Mouse (Mus musculus): Measurements from ENCODE around the gene Tulp2.
A peak's percentile ranks its signal among the peaks of the same experiment; 100 is the strongest.

Gene Tulp2

DNA sequence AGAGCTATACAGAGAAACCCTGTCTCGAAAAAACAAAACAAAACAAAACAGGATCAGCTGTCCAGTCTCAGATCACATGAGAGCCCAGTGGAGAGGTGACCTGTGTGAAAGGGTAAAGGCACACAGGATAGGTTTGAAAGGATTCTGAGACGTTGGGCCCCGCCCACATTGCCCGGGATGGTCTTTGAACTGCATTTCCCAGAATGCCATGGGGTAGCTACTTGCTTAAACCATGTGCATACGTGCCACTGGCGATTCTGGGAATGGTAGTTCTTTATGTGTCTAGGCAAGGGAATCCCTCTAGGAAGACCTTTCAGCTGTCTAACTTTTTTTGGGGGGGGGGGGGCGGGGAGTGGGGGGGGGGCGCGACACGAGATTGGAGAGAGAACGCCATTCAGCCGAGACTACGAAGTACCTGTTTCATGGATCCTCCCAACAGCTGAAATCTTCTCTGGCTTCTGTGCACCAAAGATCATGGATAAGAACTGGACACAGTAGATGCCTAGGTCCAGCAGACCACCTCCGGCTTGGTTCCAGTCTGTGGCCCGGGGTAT, at the start of gene Tulp2:
TSS of gene Tulp2 (plus strand) at position 504 of the 554 bp plus-strand sequence.
- DNase-seq (ENCODE audit: low spot score in 2 of 2): peak; percentile 40 to 57

GRCm38 (mm10) chr7:45433835-45434202, 47.9 kb upstream of the Tulp2 start:
- no peak for DNase-seq (ENCODE audit: low spot score in 2 of 2)

DNA sequence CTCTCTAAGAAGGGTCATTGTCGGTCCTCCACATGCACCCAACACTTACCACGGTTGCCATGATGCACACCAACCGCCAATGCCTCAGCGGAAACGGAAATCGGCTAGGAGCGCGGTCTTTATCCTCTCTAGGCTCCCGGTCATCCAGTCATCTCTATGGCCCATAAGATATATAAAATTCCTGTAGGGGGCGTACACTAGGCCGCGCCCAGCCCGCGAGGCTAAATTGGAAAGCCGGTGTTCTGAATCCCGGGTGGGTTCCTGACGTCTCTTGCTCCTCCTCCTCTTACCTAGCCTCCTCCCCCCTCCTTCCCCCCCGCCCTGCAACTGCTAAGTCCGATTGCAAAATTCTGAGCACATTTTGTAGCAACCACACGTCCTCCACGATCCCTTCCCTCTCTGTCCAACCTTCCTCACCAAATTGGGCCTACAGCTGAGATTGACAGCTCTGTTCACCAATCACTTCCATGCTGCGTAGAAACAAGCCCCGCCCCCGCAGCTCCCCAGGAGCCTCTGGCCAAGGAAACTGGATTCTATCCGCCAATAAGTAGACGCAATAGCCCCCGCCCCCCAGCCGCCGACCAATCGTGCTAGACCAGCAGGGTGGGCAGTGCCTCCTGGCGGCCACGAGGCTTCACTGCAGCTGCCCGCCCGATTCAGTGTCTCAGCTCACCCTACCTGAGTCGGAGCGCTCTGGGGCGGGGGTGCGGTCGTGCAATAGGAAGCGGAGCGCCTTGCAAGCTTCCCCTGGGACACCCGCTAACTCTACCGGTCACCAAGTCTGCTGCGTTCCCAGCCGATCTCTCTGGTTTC, 47.3 kb upstream of the Tulp2 start, which contains the start of gene Gys1:
TSS of gene Gys1 (plus strand) at position 642 of the 813 bp plus-strand sequence.
- DNase-seq (ENCODE audit: low spot score in 2 of 2): peak; percentile 100

- DNase-seq (ENCODE audit: low spot score in 2 of 2): no peak
Observed at GRCm38 (mm10) chr7:45435038-45435437, 46.6 kb upstream of the Tulp2 start.

DNA sequence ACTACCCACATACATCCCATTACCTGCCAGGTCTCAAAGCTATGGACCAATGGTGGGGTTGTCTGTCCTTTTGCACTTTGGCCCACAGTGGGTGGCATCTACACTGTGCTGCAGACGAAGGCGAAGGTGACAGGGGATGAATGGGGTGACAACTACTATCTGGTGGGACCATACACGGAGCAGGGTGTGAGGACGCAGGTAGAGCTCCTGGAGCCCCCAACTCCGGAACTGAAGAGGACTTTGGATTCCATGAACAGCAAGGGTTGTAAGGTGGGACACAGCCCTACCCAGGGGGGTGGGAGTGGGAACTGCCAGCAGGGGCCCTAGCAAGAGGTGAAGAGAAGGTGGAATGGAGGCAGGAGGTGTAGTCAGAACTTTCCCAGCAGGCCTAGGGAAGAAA, 45.2 kb upstream of the Tulp2 start:
- DNase-seq (ENCODE audit: low spot score in 2 of 2): no peak

GRCm38 (mm10) chr7:45437046-45437445, 44.6 kb upstream of the Tulp2 start:
- DNase-seq (ENCODE audit: low spot score in 2 of 2): no peak

- no peak for DNase-seq (ENCODE audit: low spot score in 2 of 2)
Observed at GRCm38 (mm10) chr7:45437521-45438276, 44.0 kb upstream of the Tulp2 start, which contains the start of gene Ruvbl2. Ruvbl2 (minus strand) TSS chr7:45438096.

DNA sequence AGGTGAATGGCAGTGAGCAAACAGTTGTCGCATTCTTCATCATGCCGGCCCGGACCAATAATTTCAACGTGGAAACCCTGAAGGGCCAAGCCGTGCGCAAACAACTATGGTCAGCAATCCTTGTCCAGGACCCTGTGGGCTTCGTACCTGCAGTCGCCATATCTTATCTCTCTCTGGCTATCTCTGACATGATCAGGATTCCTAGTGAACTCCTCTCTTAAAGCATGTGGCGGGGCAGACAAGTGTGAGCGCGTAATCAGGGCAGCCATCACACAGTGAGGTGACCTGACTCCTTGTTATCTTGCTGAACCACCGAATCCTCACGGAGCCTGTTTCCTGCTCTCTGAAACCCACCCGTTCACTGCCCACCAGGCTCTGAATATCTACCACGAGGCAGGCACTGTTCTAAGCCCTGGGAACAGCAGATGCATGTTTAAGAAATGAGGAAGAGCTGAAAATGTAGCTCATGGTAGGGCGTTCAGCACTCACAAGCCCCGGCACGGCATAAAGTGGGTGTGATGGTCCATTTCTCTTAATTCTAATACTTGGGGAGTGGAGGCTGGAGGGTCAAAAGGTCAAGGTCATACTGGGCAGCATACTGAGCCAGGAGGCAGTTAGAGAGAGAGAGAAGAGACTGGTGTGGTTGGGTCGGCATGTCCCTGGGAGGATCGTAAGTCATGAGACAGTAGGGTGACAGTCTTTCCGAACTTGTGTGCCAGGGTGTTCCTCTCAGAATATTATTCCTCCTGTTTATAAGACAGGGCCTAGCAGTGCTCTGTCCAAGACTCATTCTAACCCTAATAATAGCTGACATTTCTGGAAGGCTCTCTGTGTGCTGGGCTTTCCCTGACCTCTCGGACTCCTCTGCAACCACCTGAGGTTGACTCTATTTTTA, 37.9 kb upstream of the Tulp2 start:
- DNase-seq (ENCODE audit: low spot score in 2 of 2): no peak

DNA sequence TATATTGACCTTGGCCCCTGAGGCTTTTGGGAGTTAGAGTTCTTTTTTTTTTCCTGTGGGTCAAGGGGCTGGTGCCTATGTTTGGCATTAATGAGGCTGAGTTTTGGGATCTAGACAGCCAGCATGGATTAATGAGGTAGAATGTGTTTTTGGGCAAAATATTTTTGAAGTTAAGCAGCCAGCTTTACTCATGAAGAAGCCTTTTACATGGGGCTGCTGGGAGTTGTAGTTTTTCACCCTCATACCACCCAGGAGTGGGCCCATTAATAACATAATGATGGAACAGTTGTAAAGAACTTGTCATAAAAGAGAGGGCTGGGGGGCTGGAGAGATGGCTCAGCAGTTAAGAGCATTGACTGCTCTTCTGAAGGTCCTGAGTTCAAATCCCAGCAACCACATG, 35.1 kb upstream of the Tulp2 start:
- no peak for DNase-seq (ENCODE audit: low spot score in 2 of 2)

DNA sequence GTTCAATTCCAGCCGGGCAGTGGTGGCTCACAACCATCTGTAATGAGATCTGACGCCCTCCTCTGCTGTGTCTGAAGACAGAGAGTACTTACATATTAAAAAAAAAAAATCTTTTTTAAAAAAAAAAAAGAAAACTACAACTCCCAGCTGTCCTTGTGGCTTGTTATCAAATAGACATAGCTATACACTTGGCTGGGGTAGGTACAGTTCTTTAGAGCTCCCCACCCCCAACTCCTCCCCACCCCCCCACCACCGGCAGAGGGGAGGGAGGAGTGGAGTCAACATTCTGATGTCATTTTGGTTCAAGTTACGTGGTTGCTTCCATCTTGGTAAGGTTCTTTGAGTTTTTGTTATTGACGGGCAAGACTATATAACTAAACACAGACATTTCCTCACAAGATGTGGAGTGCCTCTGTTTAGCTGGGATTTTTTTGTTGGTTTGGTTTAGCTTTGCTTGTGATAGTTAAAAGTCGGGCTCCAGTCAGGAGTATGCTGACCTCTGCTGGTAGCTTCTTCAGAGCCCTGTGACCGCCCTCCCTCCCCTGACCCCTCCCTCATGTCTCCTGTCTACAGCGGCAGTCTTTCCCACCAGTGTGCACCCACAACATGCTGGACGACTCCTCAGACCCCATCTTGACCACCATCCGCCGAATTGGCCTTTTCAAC, 34.2 kb upstream of the Tulp2 start:
- DNase-seq (ENCODE audit: low spot score in 2 of 2): no peak

GRCm38 (mm10) chr7:45449974-45450373, 31.7 kb upstream of the Tulp2 start:
- no peak for DNase-seq (ENCODE audit: low spot score in 2 of 2)

- peak in 1 of 2 experiments; percentile 77 for DNase-seq (ENCODE audit: low spot score in 2 of 2)
Observed at GRCm38 (mm10) chr7:45451344-45451982, 30.2 kb upstream of the Tulp2 start.

- no peak for DNase-seq (ENCODE audit: low spot score in 2 of 2)
Observed at GRCm38 (mm10) chr7:45454971-45455370, 26.7 kb upstream of the Tulp2 start.

DNA sequence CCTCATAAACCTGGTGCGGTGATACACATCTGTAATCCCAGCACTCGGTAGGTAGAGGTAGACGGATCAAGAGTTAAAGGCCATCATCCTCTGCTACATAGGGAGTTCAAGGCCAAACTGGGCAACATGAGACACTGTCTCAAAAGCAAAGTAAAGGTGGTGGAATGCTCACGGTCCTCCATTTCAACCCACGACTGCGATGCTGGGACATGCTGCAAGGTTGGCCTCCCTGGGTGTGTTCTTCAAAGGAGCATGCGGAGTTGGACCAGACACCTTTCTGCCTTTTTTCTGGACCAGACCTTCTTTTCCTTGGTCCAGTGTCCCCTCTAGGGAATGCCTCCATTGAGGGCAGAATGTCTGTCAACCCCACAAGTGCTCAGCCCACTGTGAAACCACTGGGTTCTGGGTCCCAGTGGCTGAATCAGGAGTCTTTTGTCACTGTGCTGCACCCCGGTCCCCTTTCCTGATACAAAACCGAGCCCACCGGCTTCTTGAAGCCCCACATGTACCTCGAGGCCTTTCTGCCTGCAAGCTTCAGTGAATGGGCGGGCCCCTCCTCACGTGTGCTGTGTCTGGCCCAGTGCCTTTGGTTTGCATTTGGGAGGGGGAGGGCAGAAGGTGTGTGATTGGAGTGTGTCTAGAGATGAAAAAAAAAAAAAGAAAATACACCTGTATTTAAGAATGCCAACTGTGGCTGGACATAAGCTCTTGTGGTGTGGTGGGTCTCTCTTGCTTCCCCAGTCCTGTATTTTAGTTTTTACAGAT, 25.6 kb upstream of the Tulp2 start:
- DNase-seq (ENCODE audit: low spot score in 2 of 2): no peak

DNA sequence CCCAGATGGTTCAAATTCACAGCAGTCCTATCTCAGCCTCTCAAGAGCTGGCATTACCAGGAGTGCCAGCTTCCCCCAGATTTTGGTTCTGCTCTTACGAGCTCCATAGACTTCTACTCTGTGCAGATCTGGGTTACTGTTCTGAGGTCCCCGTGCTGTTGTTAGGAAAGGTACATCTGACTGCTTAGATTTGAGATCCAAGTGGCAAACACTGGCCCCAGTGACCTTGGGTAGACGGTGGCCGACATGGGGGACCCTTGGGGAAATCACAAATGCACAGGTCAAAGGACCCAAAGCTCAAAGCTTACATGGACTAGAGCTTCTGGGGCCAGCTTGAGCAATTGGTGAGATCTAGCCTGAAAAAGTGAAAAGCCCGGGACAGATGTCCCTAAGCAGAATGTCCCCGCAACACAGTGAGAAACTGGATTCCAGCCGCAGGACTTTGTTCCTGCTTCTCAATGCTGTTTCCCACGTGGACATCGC, 24.9 kb upstream of the Tulp2 start:
- DNase-seq (ENCODE audit: low spot score in 2 of 2): no peak

GRCm38 (mm10) chr7:45457204-45458060, 24.2 kb upstream of the Tulp2 start:
- DNase-seq (ENCODE audit: low spot score in 2 of 2): peak in 1 of 2 experiments; percentile 51

DNA sequence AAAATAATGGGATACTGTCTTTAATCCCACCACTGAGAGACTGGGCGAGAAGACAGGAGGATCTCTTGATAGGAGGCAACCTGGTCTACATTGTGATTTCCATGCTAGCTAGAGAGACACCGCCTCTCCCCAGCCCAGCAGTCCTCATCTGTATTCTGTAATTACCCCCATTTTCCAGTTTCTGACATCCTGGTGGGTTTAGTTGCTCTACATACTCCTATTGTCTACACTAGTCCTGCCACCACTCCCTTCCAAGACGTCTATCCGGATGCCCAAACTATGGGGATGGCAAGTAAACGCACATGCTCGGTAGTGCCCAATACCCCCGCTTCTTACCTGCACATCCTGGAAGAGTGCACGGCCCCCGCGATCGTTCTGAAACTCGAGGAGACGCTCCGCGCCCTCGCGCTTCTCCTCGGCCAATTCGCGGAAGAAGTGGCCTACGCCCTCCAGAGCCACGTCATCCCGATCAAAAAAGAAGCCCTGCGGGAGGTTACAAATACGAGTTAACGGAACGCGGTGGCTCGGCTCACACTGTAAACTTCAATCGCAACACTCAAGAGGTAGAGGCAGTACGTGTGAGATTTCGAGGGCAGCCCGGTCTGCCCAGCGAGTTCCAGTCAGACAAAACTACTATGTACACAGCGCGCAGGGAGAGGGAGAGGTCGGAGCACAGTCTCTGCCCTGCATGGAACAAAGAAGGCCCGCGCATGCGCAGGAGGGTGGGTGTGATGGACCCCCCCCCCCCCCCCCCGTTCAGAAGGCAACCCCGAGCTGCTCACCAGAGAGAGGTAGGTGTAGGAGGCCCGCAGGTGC, 22.7 kb upstream of the Tulp2 start:
- DNase-seq (ENCODE audit: low spot score in 2 of 2): peak; percentile 46 to 72
